Mouse (Mus musculus) midbrain, embryonic 12.5 days (tissue): Measurements from ENCODE around the gene Hrk. TPM values are rescaled to one million over a fixed set of nuclear protein-coding genes. Genes with fewer than 3 reads are reported as not detected.

ENCODE experiments used
- ATAC-seq: fragments of 200-750 bp; cut with Nextera tagmentation; 2 replicates; pipeline ENCODE4 v1.8.0; 2017; ENCODE audit warnings: low read depth, moderate TSS enrichment, moderate library complexity; ENCODE audit not compliant: low FRiP score
- H3K27ac ChIP-seq: fragments of 300-500 bp; sonication (generic); replicated peaks from 2 replicates; pipeline ENCODE4 v1.5.1; 2016; ENCODE audit warnings: mild to moderate bottlenecking
- H3K27me3 ChIP-seq: fragments of 300-500 bp; sonication (generic); 2 replicates; pipeline ENCODE4 v1.6.1; 2016; ENCODE audit warnings: mild to moderate bottlenecking
- H3K36me3 ChIP-seq: fragments of 300-500 bp; sonication (generic); 2 replicates; pipeline ENCODE4 v1.6.1; 2016
- H3K4me1 ChIP-seq: fragments of 300-500 bp; sonication (generic); 2 replicates; pipeline ENCODE4 v1.6.1; 2016
- H3K4me2 ChIP-seq: fragments of 300-500 bp; sonication (generic); replicated peaks from 2 replicates; pipeline ENCODE4 v1.6.1; 2016; ENCODE audit warnings: mild to moderate bottlenecking, moderate library complexity
- H3K4me3 ChIP-seq: fragments of 300-500 bp; sonication (generic); 2 replicates; pipeline ENCODE4 v1.5.1; 2016; ENCODE audit warnings: mild to moderate bottlenecking
- H3K9ac ChIP-seq: fragments of 300-500 bp; sonication (generic); replicated peaks from 2 replicates; pipeline ENCODE4 v1.6.1; 2016; ENCODE audit warnings: mild to moderate bottlenecking, moderate library complexity
- H3K9me3 ChIP-seq: fragments of 300-500 bp; sonication (generic); 2 replicates; pipeline ENCODE4 v1.6.1; 2016; ENCODE audit warnings: mild to moderate bottlenecking
- WGBS: fragments of 180-500 bp; shearing (Covaris S2); methylation state at CpG from one replicate; pipeline ENCODE4 v1.1.7; 2016; 5-methylcytosine and 5-hydroxymethylcytosine counted together
- polyA plus RNA-seq: library from polyadenylated mRNA; unstranded; fragments of >200 nt; fragmentation: Nextera tagmentation; extraction: Ambion mirVana; gene quantifications from 2 replicates; pipeline ENCODE4 v1.2.1, GENCODE M21; 2016

Gene Hrk
- polyA plus RNA-seq, 1 experiment from 2014 or later: 0.33 TPM

DNA sequence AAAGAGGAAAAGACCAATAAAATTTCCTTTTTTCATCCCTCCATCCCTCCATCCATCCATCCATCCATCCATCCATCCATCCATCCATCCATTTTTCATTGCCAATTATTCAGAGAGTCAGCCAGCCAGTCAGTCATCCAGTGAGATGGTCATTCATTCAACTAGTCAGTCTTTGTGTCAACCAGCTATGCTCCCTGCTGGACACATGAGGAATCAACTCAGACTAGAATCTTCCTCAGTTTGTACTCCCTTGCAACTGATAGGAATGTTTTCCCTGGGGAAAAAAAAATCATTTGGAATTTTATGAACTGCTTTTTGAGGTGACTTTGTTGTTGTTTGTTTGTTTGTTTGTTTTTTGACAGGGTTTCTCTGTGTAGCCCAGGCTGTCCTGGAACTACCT, 1.0 kb downstream of the Hrk start:
- Histone ChIP-seq H3K4me2 (no peak overlapping the region), H3K27ac (no peak overlapping the region), H3K4me1 (peaks cover 8% of the 10 kb centered on the region), H3K4me3 (no peak overlapping the region), H3K9ac (no peak overlapping the region), H3K27me3 (peaks cover 89% of the 10 kb centered on the region), H3K9me3 (no peaks in the 10 kb centered on the region), H3K36me3 (no peaks in the 10 kb centered on the region)
- ATAC-seq: no peak

- Histone ChIP-seq H3K4me1 (peaks cover 19% of the 10 kb centered on the region), H3K4me3 (no peak overlapping the region), H3K27me3 (peaks cover 89% of the 10 kb centered on the region), H3K36me3 (no peaks in the 10 kb centered on the region), H3K9ac (no peak overlapping the region), H3K27ac (no peak overlapping the region), H3K9me3 (no peaks in the 10 kb centered on the region), H3K4me2 (no peak overlapping the region)
- 65% methylated on average over 8 of the region's 8 CpGs for WGBS
- ATAC-seq: no peak
Measured at GRCm38 (mm10) chr5:118167561-118167995, 3.1 kb downstream of the Hrk start.

DNA sequence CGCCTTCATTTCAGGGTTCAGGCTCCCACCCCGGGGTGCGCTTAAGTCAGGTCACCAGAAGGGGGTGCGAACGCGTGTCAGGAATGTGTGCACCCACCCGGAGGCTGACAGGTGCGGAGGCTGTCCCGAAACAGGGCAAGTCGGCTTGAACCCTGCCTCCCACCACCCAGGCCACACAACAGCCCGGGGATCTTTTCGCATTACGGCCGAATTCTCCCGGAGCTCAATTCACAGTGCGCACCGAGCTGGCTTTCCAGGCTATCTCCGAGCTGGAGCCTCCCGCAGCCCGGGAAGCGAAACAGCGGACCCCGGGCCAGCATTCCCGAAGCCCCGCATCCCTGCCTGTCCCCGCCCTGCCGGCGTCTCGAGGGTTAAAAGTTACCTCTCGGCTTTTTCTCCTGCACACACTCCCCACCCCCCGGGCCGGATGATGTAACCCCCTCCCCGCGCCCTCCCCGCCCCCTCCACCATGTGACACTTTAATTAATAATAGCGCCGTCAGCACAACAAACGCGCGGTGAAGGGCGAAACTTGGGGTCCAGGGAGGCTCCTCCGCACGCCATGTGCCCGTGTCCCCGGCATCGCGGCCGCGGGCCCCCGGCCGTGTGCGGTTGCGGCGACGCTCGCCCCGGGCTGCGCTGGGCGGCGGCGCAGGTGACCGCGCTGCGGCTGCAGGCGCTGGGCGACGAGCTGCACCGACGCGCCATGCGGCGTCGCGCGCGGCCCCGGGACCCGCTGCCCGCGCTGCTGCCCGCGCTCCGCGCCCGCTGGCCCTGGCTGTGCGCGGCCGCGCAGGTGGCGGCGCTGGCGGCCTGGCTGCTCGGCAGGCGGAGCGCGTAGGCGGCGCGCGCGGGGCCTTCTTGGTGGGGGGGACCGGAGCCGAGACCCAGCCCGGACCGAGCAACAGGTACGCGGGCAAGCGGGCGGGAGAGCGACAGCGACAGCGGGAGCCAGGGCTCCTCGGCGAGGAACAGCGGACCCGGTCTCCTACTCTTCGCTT, 5.1 kb downstream of the Hrk start:
- H3K4me1 ChIP-seq: peaks cover 24% of the 10 kb centered on the region
- H3K27me3 ChIP-seq: peaks cover 92% of the 10 kb centered on the region
- H3K36me3 ChIP-seq: no peaks in the 10 kb centered on the region
- H3K9me3 ChIP-seq: no peaks in the 10 kb centered on the region
- peak overlapping the region; percentile 54 for H3K4me3 ChIP-seq
- H3K27ac ChIP-seq: no peak overlapping the region
- under 1% methylated on average over 85 of the region's 117 CpGs for WGBS
- H3K9ac ChIP-seq: peak overlapping the region; percentile 51; the same call in 1 of the 2 replicates
- ATAC-seq: no peak
- H3K4me2 ChIP-seq: peak overlapping the region; percentile 86

- Histone ChIP-seq H3K36me3 (no peaks in the 10 kb centered on the region), H3K27me3 (peaks cover 95% of the 10 kb centered on the region), H3K9me3 (peaks cover 4% of the 10 kb centered on the region; the same call in 1 of the 2 replicates), H3K4me3 (peak overlapping the region; percentile 25), H3K4me2 (peak overlapping the region; percentile 32), H3K27ac (no peak overlapping the region), H3K9ac (no peak overlapping the region), H3K4me1 (peaks cover 28% of the 10 kb centered on the region)
- under 1% methylated on average over 25 of the region's 25 CpGs for WGBS
- no peak for ATAC-seq
Measured at GRCm38 (mm10) chr5:118170888-118171529, 6.6 kb downstream of the Hrk start.

- peak overlapping the region; percentile 32; the same call in 1 of the 2 replicates for H3K9ac ChIP-seq
- peak overlapping the region; percentile 25 for H3K4me3 ChIP-seq
- H3K27me3 ChIP-seq: peaks cover 88% of the 10 kb centered on the region
- under 1% methylated on average over 36 of the region's 36 CpGs for WGBS
- no peaks in the 10 kb centered on the region for H3K36me3 ChIP-seq
- H3K4me2 ChIP-seq: peak overlapping the region; percentile 32
- H3K9me3 ChIP-seq: peaks cover 4% of the 10 kb centered on the region; the same call in 1 of the 2 replicates
- ATAC-seq: no peak
- H3K4me1 ChIP-seq: peaks cover 28% of the 10 kb centered on the region
- no peak overlapping the region for H3K27ac ChIP-seq
Measured at GRCm38 (mm10) chr5:118171665-118172064, 7.2 kb downstream of the Hrk start.

- peaks cover 4% of the 10 kb centered on the region; the same call in 1 of the 2 replicates for H3K9me3 ChIP-seq
- ATAC-seq: no peak
- H3K36me3 ChIP-seq: no peaks in the 10 kb centered on the region
- WGBS: 1% methylated on average over 27 of the region's 27 CpGs
- peak overlapping the region; percentile 25 for H3K4me3 ChIP-seq
- peaks cover 83% of the 10 kb centered on the region for H3K27me3 ChIP-seq
- peak overlapping the region; percentile 32 for H3K4me2 ChIP-seq
- peaks cover 28% of the 10 kb centered on the region for H3K4me1 ChIP-seq
- H3K9ac ChIP-seq: peak overlapping the region; percentile 32; the same call in 1 of the 2 replicates
- H3K27ac ChIP-seq: no peak overlapping the region
Measured at GRCm38 (mm10) chr5:118172078-118172723, 7.8 kb downstream of the Hrk start.

- Histone ChIP-seq H3K9me3 (peaks cover 4% of the 10 kb centered on the region; the same call in 1 of the 2 replicates), H3K4me2 (peak overlapping the region; percentile 57), H3K27me3 (peaks cover 77% of the 10 kb centered on the region), H3K4me3 (peak overlapping the region; percentile 36), H3K4me1 (peaks cover 22% of the 10 kb centered on the region), H3K36me3 (no peaks in the 10 kb centered on the region), H3K27ac (no peak overlapping the region), H3K9ac (0 out of 2 replicates have a peak overlapping the region, but pooled peaks have one; percentile 17)
- under 1% methylated on average over 19 of the region's 22 CpGs for WGBS
- peak; percentile 41; the same call in 1 of the 2 replicates for ATAC-seq
Measured at GRCm38 (mm10) chr5:118174310-118175009, 10.0 kb downstream of the Hrk start.

DNA sequence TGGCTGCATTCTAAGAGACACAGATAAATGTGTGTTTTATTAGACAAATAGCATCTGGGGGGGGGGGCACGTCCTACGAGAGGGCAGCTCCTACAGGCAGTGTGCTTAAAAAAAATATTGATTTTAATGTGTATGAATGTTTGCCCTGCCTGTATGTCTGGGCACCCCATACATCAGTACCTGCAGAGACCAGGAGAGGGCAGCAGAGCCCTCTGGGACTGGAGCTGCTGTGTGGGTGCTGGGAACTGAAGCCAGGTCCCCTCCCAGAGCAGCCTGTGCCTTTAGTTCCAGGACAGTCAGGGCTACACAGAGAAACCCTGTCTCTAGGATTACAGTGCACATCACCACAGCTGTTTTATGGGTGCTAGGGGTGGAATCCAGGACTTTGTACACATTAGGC, 10.7 kb downstream of the Hrk start:
- no peak for ATAC-seq
- Histone ChIP-seq H3K9ac (no peak overlapping the region), H3K4me3 (0 out of 2 replicates have a peak overlapping the region, but pooled peaks have one; percentile 36), H3K9me3 (peaks cover 4% of the 10 kb centered on the region; the same call in 1 of the 2 replicates), H3K27ac (no peak overlapping the region), H3K36me3 (no peaks in the 10 kb centered on the region), H3K27me3 (peaks cover 70% of the 10 kb centered on the region), H3K4me2 (peak overlapping the region; percentile 57; the same call in 1 of the 2 replicates), H3K4me1 (peaks cover 20% of the 10 kb centered on the region)
- 21% methylated on average over 2 of the region's 2 CpGs for WGBS

DNA sequence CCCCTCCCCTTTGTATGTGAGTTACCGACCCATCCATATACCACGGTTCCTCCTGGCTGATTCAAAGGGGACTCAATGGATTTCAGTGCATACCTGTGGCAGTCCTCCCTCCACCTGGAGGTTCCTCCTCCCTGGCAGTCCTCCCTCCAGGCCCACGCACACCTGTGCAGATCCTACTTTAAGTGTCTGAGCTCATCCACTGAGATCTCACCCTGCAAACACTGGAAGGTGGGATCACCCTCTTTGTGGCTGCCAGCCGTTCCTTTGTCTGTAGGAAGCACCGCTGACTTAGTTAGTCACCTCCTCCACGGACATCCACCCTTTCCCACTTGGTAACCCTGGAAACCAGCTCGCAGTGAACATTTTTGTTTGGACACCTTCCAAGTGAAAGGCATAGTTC, 13.2 kb downstream of the Hrk start:
- Histone ChIP-seq H3K27me3 (peaks cover 45% of the 10 kb centered on the region), H3K9me3 (peaks cover 4% of the 10 kb centered on the region; the same call in 1 of the 2 replicates), H3K9ac (no peak overlapping the region), H3K36me3 (no peaks in the 10 kb centered on the region), H3K4me3 (no peak overlapping the region), H3K4me2 (no peak overlapping the region), H3K4me1 (peaks cover 9% of the 10 kb centered on the region), H3K27ac (no peak overlapping the region)
- WGBS: 77% methylated on average over 7 of the region's 7 CpGs
- ATAC-seq: no peak

GRCm38 (mm10) chr5:118186903-118187633, 22.6 kb downstream of the Hrk start:
- WGBS: 58% methylated on average over 8 of the region's 9 CpGs
- Histone ChIP-seq H3K36me3 (no peaks in the 10 kb centered on the region), H3K9me3 (no peaks in the 10 kb centered on the region), H3K9ac (no peak overlapping the region), H3K4me1 (peaks cover 12% of the 10 kb centered on the region), H3K27ac (0 out of 2 replicates have a peak overlapping the region, but pooled peaks have one; percentile 6), H3K4me2 (no peak overlapping the region), H3K27me3 (peaks cover 24% of the 10 kb centered on the region), H3K4me3 (no peak overlapping the region)
- ATAC-seq: peak; percentile 70; the same call in 1 of the 2 replicates
